Mouse (Mus musculus) MEL (cell line): Measurements from ENCODE around the gene Vmn1r85.

Source experiments
- BHLHE40 ChIP-seq: IDR thresholded peaks from 2 replicates; pipeline ENCODE4 v1.6.1; 2012; ENCODE audit warnings: low read depth, mild to moderate bottlenecking, inconsistent platforms, low read length, improper control_type of control experiment, borderline replicate concordance
- CTCF ChIP-seq, 3 experiments: IDR thresholded peaks in 2 of 3; conservative IDR thresholded peaks in 1 of 3; 2 replicates each; pipeline ENCODE4 v1.5.1; 2011 to 2012; ENCODE audit warnings: low read length in 3 of 3, low read depth in 2 of 3, mild to moderate bottlenecking in 2 of 3, improper control_type of control experiment in 1 of 3, inconsistent platforms in 1 of 3, mixed read lengths in 1 of 3, moderate library complexity in 1 of 3; ENCODE audit not compliant: control insufficient read depth in 1 of 3, insufficient read depth in 1 of 3, poor library complexity in 1 of 3, severe bottlenecking in 1 of 3
- EP300 ChIP-seq, 2 experiments: IDR thresholded peaks; 2 replicates each; pipeline ENCODE4 v1.6.1; 2011; ENCODE audit warnings: improper control_type of control experiment in 2 of 2, low read length in 2 of 2, low read depth in 1 of 2, mild to moderate bottlenecking in 1 of 2
- GATA1 ChIP-seq: IDR thresholded peaks from 2 replicates; pipeline ENCODE4 v1.6.1; 2011; ENCODE audit warnings: low read depth, low read length, improper control_type of control experiment
- KAT2A ChIP-seq: conservative IDR thresholded peaks from 2 replicates; pipeline ENCODE4 v1.6.1; 2012; ENCODE audit warnings: low read depth, low read length, improper control_type of control experiment, inconsistent platforms
- MAFK ChIP-seq: IDR thresholded peaks from 2 replicates; pipeline ENCODE4 v1.6.1; 2011; ENCODE audit warnings: low read depth, mild to moderate bottlenecking, low read length, improper control_type of control experiment, borderline replicate concordance
- MAX ChIP-seq: IDR thresholded peaks from 2 replicates; pipeline ENCODE4 v1.6.1; 2011; ENCODE audit warnings: low read length, improper control_type of control experiment
- MAZ ChIP-seq: IDR thresholded peaks from 2 replicates; pipeline ENCODE4 v1.6.1; 2012; ENCODE audit warnings: low read depth, mild to moderate bottlenecking, inconsistent platforms, low read length, improper control_type of control experiment
- MYB ChIP-seq: IDR thresholded peaks from 2 replicates; pipeline ENCODE4 v1.6.1; 2011; ENCODE audit warnings: mild to moderate bottlenecking, low read depth, low read length, improper control_type of control experiment
- POLR2A ChIP-seq, 2 experiments: IDR thresholded peaks; 2 replicates each; pipeline ENCODE4 v1.6.1; 2011 to 2012; ENCODE audit warnings: low read length in 2 of 2, mild to moderate bottlenecking in 2 of 2, control low read depth in 1 of 2, improper control_type of control experiment in 1 of 2, low read depth in 1 of 2, moderate library complexity in 1 of 2; ENCODE audit not compliant: control insufficient read depth in 1 of 2, insufficient read depth in 1 of 2, poor library complexity in 1 of 2
- TBP ChIP-seq: IDR thresholded peaks from 2 replicates; pipeline ENCODE4 v1.8.0; 2011; ENCODE audit warnings: low read depth, low read length, improper control_type of control experiment
- ZC3H11A ChIP-seq: IDR thresholded peaks from 2 replicates; pipeline ENCODE4 v1.6.1; 2012; ENCODE audit warnings: low read depth, mild to moderate bottlenecking, inconsistent platforms, low read length, improper control_type of control experiment

- TF ChIP-seq CTCF (IDR thresholded peaks at IDR 0.05 in 2 of 3, conservative IDR thresholded peaks at IDR 0.05 in 1 of 3; ENCODE audit: control insufficient read depth in 1 of 3, insufficient read depth in 1 of 3, low read depth in 2 of 3, low read length in 3 of 3, poor library complexity in 1 of 3, severe bottlenecking in 1 of 3) (no peak), KAT2A (no peak), MAFK (no peak), MAZ (no peak), ZC3H11A (no peak), TBP (no peak), GATA1 (no peak), EP300 (IDR thresholded peaks at IDR 0.05; ENCODE audit: low read depth in 1 of 2, low read length in 2 of 2) (no peak), BHLHE40 (no peak), POLR2A (IDR thresholded peaks at IDR 0.05; ENCODE audit: control insufficient read depth in 1 of 2, insufficient read depth in 1 of 2, low read depth in 1 of 2, low read length in 2 of 2, poor library complexity in 1 of 2) (no peak), MAX (no peak), MYB (no peak)
Measured at GRCm38 (mm10) chr7:13043445-13044253, 51.3 kb downstream of the Vmn1r85 start.
